Mouse (Mus musculus): ENCODE results near the gene Zfp523.

Gene Zfp523

GRCm38 (mm10) chr17:28247613-28248012 is 70.7 kb downstream of the Zfp523 start:
- DNase-seq, result no peak

GRCm38 (mm10) chr17:28249062-28249461 is 72.1 kb downstream of the Zfp523 start:
- no peak for DNase-seq

DNA sequence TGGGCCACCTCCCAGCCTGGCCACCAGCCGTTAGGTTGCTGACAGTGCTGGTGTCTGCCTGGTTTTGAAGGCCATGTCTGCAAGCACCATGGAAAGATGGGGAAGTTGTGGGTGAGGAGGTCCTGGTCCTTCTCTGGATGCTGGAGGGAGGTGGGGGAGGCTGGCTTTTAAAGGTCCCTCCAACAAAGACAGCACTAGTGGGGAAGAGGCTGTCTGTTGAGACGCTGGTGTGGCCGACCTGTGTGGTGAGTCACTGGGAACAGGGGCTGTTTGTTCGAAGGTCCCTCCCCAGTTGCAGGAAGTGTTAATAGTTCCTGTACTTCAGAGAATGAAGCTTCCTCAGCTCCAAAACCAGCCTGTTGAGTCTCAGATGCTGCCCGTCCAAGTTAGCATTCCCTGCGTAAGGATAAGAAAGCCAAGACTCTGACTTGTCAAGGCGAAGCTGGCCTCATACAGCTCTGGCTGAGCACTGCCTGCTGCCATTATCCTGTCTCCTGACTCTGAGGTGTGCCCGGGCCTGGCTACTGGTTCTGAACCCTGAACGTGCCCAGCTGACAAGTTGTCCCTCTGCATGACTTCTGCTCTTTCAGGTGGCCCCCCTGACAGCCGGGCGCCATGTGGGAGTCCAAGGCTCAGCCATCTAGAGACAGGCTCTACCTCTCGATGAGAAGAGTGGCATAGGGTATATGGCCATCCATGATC is 74.8 kb downstream of the Zfp523 start:
- no peak for DNase-seq

- DNase-seq, result no peak
Observed at GRCm38 (mm10) chr17:28252281-28252648, 75.3 kb downstream of the Zfp523 start.

GRCm38 (mm10) chr17:28253216-28253615 is 76.3 kb downstream of the Zfp523 start:
- no peak for DNase-seq

DNA sequence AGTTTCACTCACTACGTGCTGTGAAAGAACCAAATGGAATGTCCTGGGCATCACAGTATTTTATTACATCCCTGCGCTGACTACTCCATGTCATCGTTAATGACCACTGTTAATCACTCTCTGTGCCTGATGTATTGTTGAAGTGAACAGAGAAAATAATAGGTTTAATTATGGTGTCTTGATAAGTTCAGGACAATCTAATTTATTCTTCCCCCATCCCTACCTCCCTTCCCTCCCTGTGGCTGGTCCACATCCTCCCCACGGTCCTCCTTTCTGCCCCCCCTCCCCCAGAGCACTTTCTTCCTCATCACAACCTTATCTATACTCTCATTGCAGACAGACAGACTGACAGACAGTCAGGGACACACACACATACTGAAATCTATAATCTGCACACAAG is 77.9 kb downstream of the Zfp523 start:
- DNase-seq, result no peak
